Mouse (Mus musculus): ENCODE data around the gene Glycam1.

Gene Glycam1

GRCm38 (mm10) chr15:103519386-103520378, 45.2 kb downstream of the Glycam1 start:
- no peak for DNase-seq (ENCODE audit: low spot score in 2 of 2)

- DNase-seq (ENCODE audit: low spot score in 2 of 2) = no peak
Observed at GRCm38 (mm10) chr15:103518600-103519385, 46.1 kb downstream of the Glycam1 start.

GRCm38 (mm10) chr15:103514914-103515313, 50.0 kb downstream of the Glycam1 start:
- DNase-seq (ENCODE audit: low spot score in 2 of 2) = no peak

- DNase-seq (ENCODE audit: low spot score in 2 of 2) = peak; percentile 58 to 74
Observed at GRCm38 (mm10) chr15:103514119-103514518, 50.8 kb downstream of the Glycam1 start.

GRCm38 (mm10) chr15:103513621-103514031, 51.3 kb downstream of the Glycam1 start:
- DNase-seq (ENCODE audit: low spot score in 2 of 2) = no peak

Data from frontal cortex, postnatal 36 days (tissue).